In genomic region chr14:122472161-122472560, GRCm38 (mm10) we compare ENCODE assay signal across 14 mouse cellular contexts. TPM values are rescaled to one million over a fixed set of nuclear protein-coding genes. Genes with fewer than 3 reads are reported as not detected.
DNase-seq lines count a peak whose midpoint lies in the region; ATAC-seq and TF ChIP-seq lines count a peak whose summit lies in the region.
"Had no signal": no experiment of that assay in that cellular context is flagged by ENCODE, and none has a peak within 500 bp of the region (broad histone marks: within the 10 kb centered on the region; RNA-seq: fewer than 3 reads in every experiment).

No protein-coding gene starts in this region.

- TF ChIP-seq CTCF in stomach, postnatal 0 days (IDR thresholded peaks at IDR 0.05; ENCODE audit: low read depth) = no peak

- no peak for ATAC-seq in midbrain, embryonic 12.5 days (ENCODE audit: low FRiP score, low read depth)
- no peak for ATAC-seq in monocyte, adult 5-6 weeks (replicated peaks; ENCODE audit: insufficient number of reproducible peaks, low FRiP score, low TSS enrichment, poor library complexity, severe bottlenecking)
- ATAC-seq in stomach, postnatal 0 days (ENCODE audit: low FRiP score, low TSS enrichment) = no peak

- intact Hi-C loops in heart, postnatal 25 days (cut with DNase I) = loop anchor here (2.0 to 10.0 kb wide), 2 partner anchors 17 to 287 kb away; partner anchors contain the start of gene Clybl

- peaks cover 12% of the 10 kb centered on the region for H3K36me3 ChIP-seq in hindbrain, embryonic 10.5 days
- H3K36me3 ChIP-seq in midbrain, embryonic 12.5 days = no peaks in the 10 kb centered on the region
- H3K36me3 ChIP-seq in stomach, postnatal 0 days (ENCODE audit: control insufficient read depth, insufficient read depth, low read length) = no peaks in the 10 kb centered on the region
- H3K36me3 ChIP-seq: embryonic facial prominence, embryonic 13.5 days had no signal

- DNase-seq in ZHBTc4 (ENCODE audit: low read depth, low spot score) = peak; percentile 27
- DNase-seq in cerebellum, postnatal 36 days = peak; percentile 48 to 52
- peak; percentile 61 for DNase-seq in hindbrain, embryonic 10.5 days (ENCODE audit: low spot score)
- DNase-seq in heart, postnatal 25 days (ENCODE audit: low spot score) = no peak
- no peak for DNase-seq in frontal cortex, adult 2 months (ENCODE audit: extremely low spot score in 1 of 2, low spot score in 1 of 2)
- DNase-seq in stomach, postnatal 0 days (ENCODE audit: low spot score) = no peak
- DNase-seq: heart, adult 11 months; kidney, adult 2 months had no signal

- peak overlapping the region; percentile 71 for H3K4me2 ChIP-seq in midbrain, embryonic 12.5 days (replicated peaks)
- H3K4me2 ChIP-seq in stomach, postnatal 0 days (replicated peaks; ENCODE audit: low read depth) = no peak overlapping the region
- H3K4me2 ChIP-seq: embryonic facial prominence, embryonic 13.5 days had no signal

- TF ChIP-seq EP300 in stomach, postnatal 0 days (optimal IDR thresholded peaks at IDR 0.05) = no peak

- H3K9ac ChIP-seq in midbrain, embryonic 12.5 days (replicated peaks) = peak overlapping the region; percentile 97; the same call in 1 of the 2 replicates
- H3K9ac ChIP-seq in stomach, postnatal 0 days (ENCODE audit: low read length) = no peak overlapping the region
- H3K9ac ChIP-seq: embryonic facial prominence, embryonic 13.5 days had no signal

- H3K27ac ChIP-seq in hindbrain, embryonic 10.5 days = peak overlapping the region; percentile 97
- H3K27ac ChIP-seq in midbrain, embryonic 12.5 days (replicated peaks) = peak overlapping the region; percentile 99
- H3K27ac ChIP-seq in stomach, postnatal 0 days (replicated peaks) = no peak overlapping the region
- H3K27ac ChIP-seq: embryonic facial prominence, embryonic 13.5 days had no signal

- H3K9me3 ChIP-seq in hindbrain, embryonic 10.5 days = no peaks in the 10 kb centered on the region
- H3K9me3 ChIP-seq in midbrain, embryonic 12.5 days = no peaks in the 10 kb centered on the region
- H3K9me3 ChIP-seq in stomach, postnatal 0 days (ENCODE audit: control insufficient read depth, low read length) = no peaks in the 10 kb centered on the region
- H3K9me3 ChIP-seq: embryonic facial prominence, embryonic 13.5 days had no signal

- WGBS in hindbrain, embryonic 10.5 days = under 1% methylated on average over 13 of the region's 13 CpGs
- WGBS in midbrain, embryonic 12.5 days = under 1% methylated on average over 13 of the region's 13 CpGs
- 3% methylated on average over 13 of the region's 13 CpGs for WGBS in stomach, postnatal 0 days

- peaks cover 70% of the 10 kb centered on the region for H3K4me1 ChIP-seq in hindbrain, embryonic 10.5 days (replicated peaks)
- peaks cover 31% of the 10 kb centered on the region for H3K4me1 ChIP-seq in midbrain, embryonic 12.5 days
- H3K4me1 ChIP-seq in stomach, postnatal 0 days (replicated peaks; ENCODE audit: control insufficient read depth, insufficient read depth) = 0 out of 2 replicates have a peak, but pooled peaks cover 3% of the 10 kb centered on the region

- H3K4me3 ChIP-seq in hindbrain, embryonic 10.5 days = peak overlapping the region; percentile 81
- peak overlapping the region; percentile 77 for H3K4me3 ChIP-seq in midbrain, embryonic 12.5 days
- H3K4me3 ChIP-seq in stomach, postnatal 0 days (ENCODE audit: low read depth, low read length) = no peak overlapping the region
- H3K4me3 ChIP-seq: embryonic facial prominence, embryonic 13.5 days had no signal

- peaks cover 99% of the 10 kb centered on the region for H3K27me3 ChIP-seq in hindbrain, embryonic 10.5 days (ENCODE audit: insufficient read depth, poor library complexity, severe bottlenecking)
- H3K27me3 ChIP-seq in midbrain, embryonic 12.5 days = peaks cover 80% of the 10 kb centered on the region
- H3K27me3 ChIP-seq in stomach, postnatal 0 days (ENCODE audit: control insufficient read depth, insufficient read depth, low read length) = peaks cover 41% of the 10 kb centered on the region
- H3K27me3 ChIP-seq: CH12.LX had no signal

RNA-seq across cellular contexts. Expression of gene Zic2, which starts 3.1 kb away (rescaled TPM):
- polyA plus RNA-seq in hindbrain, embryonic 10.5 days (2016; fragmentation: Nextera tagmentation; extraction: Ambion mirVana) = 7.2 and 10.1 TPM in 2 replicates
- 14.2 and 21.1 TPM in 2 replicates for polyA plus RNA-seq in midbrain, embryonic 12.5 days (2016; fragmentation: Nextera tagmentation; extraction: Ambion mirVana)
- total RNA-seq in heart, postnatal 25 days (2021) = not detected
- polyA plus RNA-seq in frontal cortex, adult 2 months (2012; rRNA removed) = 21.3 and 21.5 TPM in 2 replicates
- total RNA-seq in monocyte, adult 5-6 weeks (2017) = not detected in 3 replicates
- not detected in 2 replicates for polyA plus RNA-seq in stomach, postnatal 0 days (2015; fragmentation: Nextera tagmentation; extraction: Ambion mirVana)
- total RNA-seq: CH12.LX had no signal
- polyA plus RNA-seq: kidney, adult 2 months; thymus, postnatal 0 days had no signal

RNA-seq across cellular contexts. Expression of gene Zic5, which starts 6.7 kb away (rescaled TPM):
- polyA plus RNA-seq in hindbrain, embryonic 10.5 days (2016; fragmentation: Nextera tagmentation; extraction: Ambion mirVana) = 16.5 and 20.3 TPM in 2 replicates
- 15.7 and 30.2 TPM in 2 replicates for polyA plus RNA-seq in midbrain, embryonic 12.5 days (2016; fragmentation: Nextera tagmentation; extraction: Ambion mirVana)
- not detected for total RNA-seq in heart, postnatal 25 days (2021)
- polyA plus RNA-seq in frontal cortex, adult 2 months (2012; rRNA removed) = 2.9 and 3.4 TPM in 2 replicates
- 0.38 TPM in 1 of 3 replicates, not detected in the others for total RNA-seq in monocyte, adult 5-6 weeks (2017)
- polyA plus RNA-seq in stomach, postnatal 0 days (2015; fragmentation: Nextera tagmentation; extraction: Ambion mirVana) = not detected in 2 replicates
- polyA plus RNA-seq: kidney, adult 2 months; thymus, postnatal 0 days had no signal

RNA-seq across cellular contexts. Expression of gene Gm10837, which starts 18.2 kb away (rescaled TPM):
- polyA plus RNA-seq in hindbrain, embryonic 10.5 days (2016; fragmentation: Nextera tagmentation; extraction: Ambion mirVana) = 0.24 and 0.29 TPM in 2 replicates
- polyA plus RNA-seq in midbrain, embryonic 12.5 days (2016; fragmentation: Nextera tagmentation; extraction: Ambion mirVana) = 0.31 and 0.68 TPM in 2 replicates
- total RNA-seq in heart, postnatal 25 days (2021) = not detected
- polyA plus RNA-seq in frontal cortex, adult 2 months (2012; rRNA removed) = not detected in 2 replicates
- total RNA-seq in monocyte, adult 5-6 weeks (2017) = not detected in 3 replicates
- polyA plus RNA-seq in stomach, postnatal 0 days (2015; fragmentation: Nextera tagmentation; extraction: Ambion mirVana) = not detected in 2 replicates
- total RNA-seq: CH12.LX; left cerebral cortex, postnatal 36 days had no signal
- polyA plus RNA-seq: embryonic facial prominence, embryonic 13.5 days; kidney, adult 2 months; thymus, postnatal 0 days had no signal

RNA-seq across cellular contexts. Expression of gene Gm5089, which starts 21.2 kb away (rescaled TPM):
- 1.9 and 2.4 TPM in 2 replicates for polyA plus RNA-seq in hindbrain, embryonic 10.5 days (2016; fragmentation: Nextera tagmentation; extraction: Ambion mirVana)
- polyA plus RNA-seq in midbrain, embryonic 12.5 days (2016; fragmentation: Nextera tagmentation; extraction: Ambion mirVana) = 1.7 and 2.6 TPM in 2 replicates
- not detected for total RNA-seq in heart, postnatal 25 days (2021)
- 0.06 and 0.10 TPM in 2 replicates for polyA plus RNA-seq in frontal cortex, adult 2 months (2012; rRNA removed)
- not detected in 3 replicates for total RNA-seq in monocyte, adult 5-6 weeks (2017)
- not detected in 2 replicates for polyA plus RNA-seq in stomach, postnatal 0 days (2015; fragmentation: Nextera tagmentation; extraction: Ambion mirVana)
- total RNA-seq: CH12.LX had no signal
- polyA plus RNA-seq: kidney, adult 2 months; thymus, postnatal 0 days had no signal

Comparison
In these comparisons a context has a peak if more than half of its experiments do, and no peak if none do; other contexts are left out.
1. DNase-seq: peak in ZHBTc4 (single experiment), cerebellum, postnatal 36 days (2 of 2) and hindbrain, embryonic 10.5 days (single experiment); none in heart, postnatal 25 days (single experiment), frontal cortex, adult 2 months (0 of 2) and stomach, postnatal 0 days (single experiment).